Mouse (Mus musculus) kidney, adult 2 months (tissue): Measurements from ENCODE around the gene Sap30.

Experiments used
- CTCF ChIP-seq: fragments of 200-500 bp; conservative IDR thresholded peaks from 2 replicates; pipeline ENCODE4 v1.5.1; 2011; ENCODE audit warnings: low read depth, mild to moderate bottlenecking, control low read depth, low read length, moderate library complexity, mixed read lengths; ENCODE audit not compliant: insufficient read depth, insufficient read length
- POLR2A ChIP-seq: fragments of 200-500 bp; IDR thresholded peaks from one replicate; pipeline ENCODE4 v1.6.1; 2011; ENCODE audit warnings: low read depth, low read length, control low read depth

- no peak for TF ChIP-seq CTCF
- no peak for TF ChIP-seq POLR2A
These were observed 9.3 kb downstream of the Sap30 start for GRCm38 (mm10) chr8:57478406-57478805.
